Mouse (Mus musculus): ENCODE results near the gene Kansl1. TPM values are rescaled to one million over a fixed set of nuclear protein-coding genes. Genes with fewer than 3 reads are reported as not detected.

Kansl1 gene
- polyA plus RNA-seq, 1 experiment from 2014 or later: 19.3 TPM

DNA sequence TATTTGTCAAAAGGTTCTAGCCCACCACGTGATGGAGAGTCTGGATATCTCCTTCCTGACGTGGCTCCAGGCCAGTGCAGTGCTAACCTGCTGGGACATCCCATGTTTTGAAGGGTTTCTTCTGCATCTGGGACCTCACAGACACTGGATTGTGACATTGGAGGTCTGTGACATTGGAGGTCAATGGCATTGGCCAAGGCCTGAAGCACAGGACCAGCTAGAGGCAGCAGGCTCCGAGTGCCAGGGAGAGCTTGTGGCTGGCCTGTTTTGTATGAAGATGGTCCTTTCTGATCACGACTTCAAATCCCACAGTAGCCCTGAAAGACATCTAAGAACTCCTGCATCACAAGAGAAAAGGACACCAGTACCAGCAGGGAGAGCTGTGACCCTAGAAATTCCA lies 138.5 kb downstream of the Kansl1 start:
- H3K4me3 ChIP-seq: no peak overlapping the region
- H3K4me1 ChIP-seq: peaks cover 20% of the 10 kb centered on the region; the same call in 1 of the 2 replicates
- H3K9me3 ChIP-seq: no peaks in the 10 kb centered on the region
- no peak overlapping the region for H3K27ac ChIP-seq
- H3K27me3 ChIP-seq (ENCODE audit: insufficient read depth, poor library complexity, severe bottlenecking): no peaks in the 10 kb centered on the region
- H3K36me3 ChIP-seq: peaks cover 30% of the 10 kb centered on the region
- no peak for DNase-seq (ENCODE audit: low spot score)
- WGBS: 81% methylated on average over 4 of the region's 4 CpGs

DNA sequence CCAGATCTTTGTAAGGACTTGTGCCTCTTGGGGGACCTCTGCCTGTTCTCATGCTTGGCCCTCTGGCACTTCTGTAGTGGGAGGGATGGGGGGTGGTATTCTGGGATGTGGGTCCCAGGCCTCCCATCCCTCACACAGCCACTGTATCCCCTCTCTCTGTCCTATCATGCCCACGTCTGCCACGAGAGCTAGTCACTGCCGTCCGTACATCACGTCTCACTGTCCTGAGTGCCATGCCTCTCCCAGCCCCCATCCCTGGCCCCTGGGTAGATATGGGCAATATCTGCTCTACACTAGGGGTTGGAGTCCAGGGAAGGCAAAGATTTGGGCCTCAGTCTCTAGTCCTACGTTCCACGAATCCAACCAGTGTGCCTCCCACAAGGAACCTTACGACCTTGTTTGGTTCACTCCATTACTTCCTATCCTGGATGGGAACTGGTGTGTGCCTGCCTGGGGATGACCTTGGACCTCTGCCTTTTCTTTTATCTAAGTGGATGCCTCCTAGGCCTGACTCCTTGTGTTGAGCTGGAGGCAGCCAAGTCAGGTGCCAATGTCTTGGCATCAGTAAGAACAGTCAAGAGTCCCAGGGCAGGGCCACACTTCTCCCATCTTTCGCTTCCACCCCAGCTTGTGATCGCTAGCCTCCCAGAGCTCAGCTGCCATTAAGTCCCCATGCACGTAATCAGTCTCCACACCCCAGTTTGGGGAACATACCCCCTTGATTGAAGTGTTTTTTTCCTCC lies 139.3 kb downstream of the Kansl1 start:
- Histone ChIP-seq H3K9me3 (no peaks in the 10 kb centered on the region), H3K27me3 (ENCODE audit: insufficient read depth, poor library complexity, severe bottlenecking) (no peaks in the 10 kb centered on the region), H3K27ac (no peak overlapping the region), H3K36me3 (peaks cover 22% of the 10 kb centered on the region), H3K4me1 (peaks cover 19% of the 10 kb centered on the region; the same call in 1 of the 2 replicates), H3K4me3 (no peak overlapping the region)
- WGBS: 74% methylated on average over 11 of the region's 11 CpGs
- DNase-seq (ENCODE audit: low spot score): peak; percentile 62

DNA sequence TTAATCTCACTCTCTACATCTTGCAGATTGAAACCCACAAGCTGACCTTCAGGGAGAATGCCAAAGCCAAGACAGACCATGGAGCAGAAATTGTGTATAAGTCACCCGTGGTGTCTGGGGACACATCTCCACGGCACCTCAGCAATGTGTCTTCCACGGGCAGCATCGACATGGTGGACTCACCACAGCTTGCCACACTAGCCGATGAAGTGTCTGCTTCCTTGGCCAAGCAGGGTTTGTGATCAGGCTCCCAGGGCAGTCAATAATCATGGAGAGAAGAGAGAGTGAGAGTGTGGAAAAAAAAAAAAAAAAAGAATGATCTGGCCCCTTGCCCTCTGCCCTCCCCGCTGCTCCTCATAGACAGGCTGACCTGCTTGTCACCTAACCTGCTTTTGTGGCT lies 140.7 kb downstream of the Kansl1 start:
- H3K27me3 ChIP-seq (ENCODE audit: insufficient read depth, poor library complexity, severe bottlenecking): no peaks in the 10 kb centered on the region
- DNase-seq (ENCODE audit: low spot score): peak; percentile 57
- H3K27ac ChIP-seq: no peak overlapping the region
- H3K36me3 ChIP-seq: peaks cover 12% of the 10 kb centered on the region
- no peaks in the 10 kb centered on the region for H3K9me3 ChIP-seq
- 82% methylated on average over 6 of the region's 6 CpGs for WGBS
- peaks cover 13% of the 10 kb centered on the region; the same call in 1 of the 2 replicates for H3K4me1 ChIP-seq
- no peak overlapping the region for H3K4me3 ChIP-seq

DNA sequence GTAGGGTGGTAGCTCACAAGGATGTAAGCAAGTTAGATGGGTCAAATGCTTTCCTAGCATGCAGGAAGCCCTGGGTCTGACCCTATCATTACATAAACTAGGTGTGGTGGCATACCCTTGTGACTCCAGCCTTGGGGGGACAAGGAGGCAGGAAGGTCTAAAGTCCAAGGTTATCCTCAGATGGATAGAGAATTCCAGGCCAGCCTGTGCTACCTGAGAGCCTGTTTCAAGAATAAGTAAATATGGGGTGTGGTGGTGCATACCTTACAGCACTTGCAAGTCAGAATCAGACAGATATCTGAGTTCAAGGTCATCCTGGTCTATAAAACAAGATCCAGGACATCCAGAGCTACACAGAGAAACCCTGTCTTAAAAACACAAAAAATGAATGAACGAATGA lies 141.2 kb downstream of the Kansl1 start:
- 95% methylated on average over 1 of the region's 1 CpGs for WGBS
- Histone ChIP-seq H3K4me1 (peaks cover 13% of the 10 kb centered on the region; the same call in 1 of the 2 replicates), H3K36me3 (peaks cover 7% of the 10 kb centered on the region), H3K9me3 (no peaks in the 10 kb centered on the region), H3K4me3 (no peak overlapping the region), H3K27me3 (ENCODE audit: insufficient read depth, poor library complexity, severe bottlenecking) (no peaks in the 10 kb centered on the region), H3K27ac (no peak overlapping the region)
- DNase-seq (ENCODE audit: low spot score): peak; percentile 72

DNA sequence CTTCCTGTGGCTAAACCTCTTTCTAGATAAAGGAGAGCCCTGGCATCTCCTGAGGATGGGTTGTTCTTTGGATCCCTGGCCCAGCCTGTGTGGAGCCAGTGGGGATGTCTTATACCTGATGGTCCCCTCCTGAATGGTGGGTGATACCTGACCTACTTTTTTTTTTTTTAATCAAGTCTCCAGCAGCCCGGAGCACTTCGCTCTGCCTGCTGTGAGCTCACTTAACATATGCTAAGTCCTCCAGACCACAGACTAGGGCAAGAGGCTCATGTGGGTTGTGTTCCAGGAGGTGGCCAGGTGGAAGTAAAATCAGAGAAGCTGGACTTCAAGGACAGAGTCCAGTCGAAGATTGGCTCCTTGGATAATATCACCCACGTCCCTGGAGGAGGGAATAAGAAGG lies 146.5 kb downstream of the Kansl1 start:
- H3K9me3 ChIP-seq: no peaks in the 10 kb centered on the region
- peaks cover 30% of the 10 kb centered on the region for H3K4me1 ChIP-seq
- 24% methylated on average over 4 of the region's 4 CpGs for WGBS
- no peak for DNase-seq (ENCODE audit: low spot score)
- H3K36me3 ChIP-seq: no peaks in the 10 kb centered on the region
- H3K27ac ChIP-seq: no peak overlapping the region
- no peaks in the 10 kb centered on the region for H3K27me3 ChIP-seq (ENCODE audit: insufficient read depth, poor library complexity, severe bottlenecking)
- no peak overlapping the region for H3K4me3 ChIP-seq

DNA sequence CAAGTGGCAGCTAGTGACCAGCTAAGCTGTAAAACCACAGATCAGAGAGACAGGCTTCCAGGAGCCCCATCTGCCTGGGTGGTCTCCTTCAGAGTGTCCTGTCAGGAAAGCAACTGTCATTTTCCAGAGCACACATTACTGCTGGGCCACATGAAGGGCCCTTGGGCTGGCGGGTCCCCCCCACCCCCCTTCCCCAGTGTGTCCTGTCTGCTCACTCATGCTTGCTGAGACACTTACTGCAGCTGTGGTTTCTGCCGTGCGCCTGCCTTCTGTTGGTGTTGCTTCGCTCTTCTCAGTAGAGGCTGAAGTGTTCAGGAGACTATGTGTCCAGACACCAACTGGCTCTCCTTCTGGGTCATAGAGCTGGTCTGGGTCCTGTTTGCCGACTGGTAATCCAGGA lies 148.2 kb downstream of the Kansl1 start:
- Histone ChIP-seq H3K9me3 (no peaks in the 10 kb centered on the region), H3K27ac (no peak overlapping the region), H3K27me3 (ENCODE audit: insufficient read depth, poor library complexity, severe bottlenecking) (no peaks in the 10 kb centered on the region), H3K4me3 (no peak overlapping the region), H3K4me1 (peaks cover 30% of the 10 kb centered on the region), H3K36me3 (no peaks in the 10 kb centered on the region)
- DNase-seq (ENCODE audit: low spot score): no peak
- WGBS: 50% methylated on average over 5 of the region's 5 CpGs

DNA sequence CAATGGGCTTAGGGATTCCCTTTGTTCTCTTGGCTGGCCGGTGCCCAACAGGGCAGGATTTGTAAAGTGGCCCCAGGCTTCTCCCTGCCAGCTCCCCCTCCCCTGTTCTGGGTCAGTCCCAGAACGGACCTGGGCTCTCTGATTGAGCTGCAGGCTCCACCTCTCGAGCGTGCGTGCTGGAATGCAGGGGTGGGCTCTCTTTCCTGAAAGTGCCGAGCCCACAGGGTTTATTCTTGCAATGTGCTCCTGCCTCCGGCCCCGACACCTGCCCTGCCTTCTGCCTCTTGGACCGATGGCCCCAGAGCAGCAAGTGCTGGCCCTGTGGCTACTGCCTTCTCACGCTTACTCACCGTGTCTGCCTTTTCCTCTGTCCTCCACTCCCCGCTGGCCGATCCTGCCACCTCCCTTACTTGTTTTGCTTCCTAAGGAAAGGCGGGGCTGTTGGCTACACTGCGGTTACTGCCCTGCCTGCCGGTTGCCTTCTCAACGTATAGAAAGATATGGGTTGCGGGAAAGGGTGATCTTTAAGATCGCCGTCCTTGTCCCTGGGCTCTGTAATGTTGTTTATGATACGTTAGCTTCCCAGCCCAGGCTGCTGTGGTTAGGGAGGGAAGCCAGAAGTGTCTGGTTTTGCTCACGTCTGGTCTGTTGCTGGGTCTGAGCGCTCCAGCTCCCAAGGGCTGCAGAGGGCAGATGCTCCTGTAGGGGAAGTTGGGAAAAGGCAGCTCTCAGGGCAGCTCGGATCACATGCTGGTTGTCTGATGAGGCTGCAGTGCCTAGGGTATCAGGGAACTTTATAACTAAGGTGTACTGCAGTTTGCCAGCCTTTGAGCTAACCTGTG lies 149.5 kb downstream of the Kansl1 start:
- Histone ChIP-seq H3K27me3 (ENCODE audit: insufficient read depth, poor library complexity, severe bottlenecking) (no peaks in the 10 kb centered on the region), H3K27ac (peak overlapping the region; percentile 77), H3K4me1 (peaks cover 30% of the 10 kb centered on the region), H3K36me3 (no peaks in the 10 kb centered on the region), H3K9me3 (no peaks in the 10 kb centered on the region), H3K4me3 (peak overlapping the region; percentile 67)
- WGBS: under 1% methylated on average over 24 of the region's 24 CpGs
- no peak for DNase-seq (ENCODE audit: low spot score)

DNA sequence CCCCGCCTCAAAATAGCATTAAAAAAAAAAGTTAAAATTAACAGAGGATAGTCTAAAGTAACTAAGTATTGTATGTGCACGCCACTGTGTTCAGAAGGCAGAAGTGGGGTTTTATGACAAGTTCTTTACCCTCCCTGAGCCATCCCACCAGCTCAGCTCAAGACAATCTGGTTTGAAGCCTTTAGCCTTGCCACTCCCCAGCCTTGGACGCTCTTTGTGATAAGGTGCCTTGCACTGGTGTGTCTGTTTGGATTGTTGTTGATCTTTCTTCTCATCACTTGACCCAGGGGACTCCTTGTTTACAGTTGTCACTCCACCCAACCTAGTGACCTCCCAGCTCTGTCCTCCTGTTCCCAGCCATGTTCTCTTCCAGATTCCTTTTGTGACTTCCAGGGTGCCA lies 151.0 kb downstream of the Kansl1 start:
- H3K36me3 ChIP-seq: no peaks in the 10 kb centered on the region
- WGBS: 60% methylated on average over 3 of the region's 3 CpGs
- H3K4me1 ChIP-seq: peaks cover 30% of the 10 kb centered on the region
- H3K27me3 ChIP-seq (ENCODE audit: insufficient read depth, poor library complexity, severe bottlenecking): no peaks in the 10 kb centered on the region
- H3K4me3 ChIP-seq: no peak overlapping the region
- H3K9me3 ChIP-seq: no peaks in the 10 kb centered on the region
- no peak overlapping the region for H3K27ac ChIP-seq
- no peak for DNase-seq (ENCODE audit: low spot score)

DNA sequence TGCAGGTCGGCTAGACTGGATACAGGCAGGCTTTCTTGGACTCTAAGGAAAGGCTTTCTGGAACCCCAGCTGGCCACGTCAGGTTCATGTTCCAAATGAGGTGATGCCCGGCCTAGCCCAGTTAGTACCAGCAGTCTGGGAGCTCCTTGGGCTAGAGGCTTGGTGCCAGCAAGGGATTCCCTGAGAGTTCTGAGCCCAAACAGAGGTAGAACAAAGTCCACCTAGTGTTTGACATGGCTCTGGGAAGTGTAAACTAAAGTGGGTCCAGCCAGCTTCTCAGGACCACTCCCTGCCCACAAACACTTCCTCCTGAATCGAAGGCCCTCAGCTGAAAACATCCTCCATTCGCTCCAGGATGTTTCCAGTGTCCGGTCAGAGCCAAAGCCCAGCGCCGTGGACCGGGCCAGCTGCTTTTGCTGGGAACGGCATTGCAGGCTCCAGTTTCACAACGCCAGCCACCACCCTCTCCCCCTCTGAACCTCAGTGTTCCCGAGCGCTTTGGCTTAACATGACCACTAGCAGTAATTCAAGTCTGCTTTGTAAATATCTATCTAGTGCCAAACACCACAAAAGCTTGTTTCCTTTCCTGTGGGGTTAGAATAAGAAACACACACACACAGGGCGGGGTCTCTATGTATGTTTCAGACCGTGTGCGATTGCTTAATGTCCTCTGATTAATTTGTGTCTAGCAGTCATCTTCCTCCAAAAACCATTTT lies 151.8 kb downstream of the Kansl1 start:
- Histone ChIP-seq H3K27ac (no peak overlapping the region), H3K4me1 (peaks cover 30% of the 10 kb centered on the region), H3K4me3 (no peak overlapping the region), H3K36me3 (no peaks in the 10 kb centered on the region), H3K9me3 (no peaks in the 10 kb centered on the region), H3K27me3 (ENCODE audit: insufficient read depth, poor library complexity, severe bottlenecking) (no peaks in the 10 kb centered on the region)
- 75% methylated on average over 16 of the region's 16 CpGs for WGBS
- DNase-seq (ENCODE audit: low spot score): no peak

DNA sequence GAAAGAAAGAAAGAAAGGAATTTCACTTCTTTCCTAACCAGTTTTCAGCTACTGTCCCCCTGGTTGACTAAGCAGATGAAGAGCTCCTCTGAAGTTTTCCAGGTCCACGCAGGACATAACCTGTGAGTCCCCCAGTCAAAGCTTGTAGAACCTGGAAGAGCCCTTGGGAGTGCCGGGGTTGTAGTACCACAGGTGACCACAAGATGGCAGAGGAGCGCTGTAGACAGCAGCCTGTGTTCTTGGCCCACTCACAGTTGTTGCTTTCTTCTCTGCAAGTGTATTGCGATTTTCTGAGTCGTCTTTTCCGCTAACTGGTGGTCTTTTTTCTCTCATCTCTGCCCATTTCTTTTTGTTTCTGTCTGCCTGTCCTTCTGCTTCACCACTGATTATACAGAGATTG lies 153.0 kb downstream of the Kansl1 start:
- peak; percentile 91 for DNase-seq (ENCODE audit: low spot score)
- no peak overlapping the region for H3K27ac ChIP-seq
- H3K9me3 ChIP-seq: no peaks in the 10 kb centered on the region
- WGBS: 7% methylated on average over 6 of the region's 6 CpGs
- H3K27me3 ChIP-seq (ENCODE audit: insufficient read depth, poor library complexity, severe bottlenecking): peaks cover 10% of the 10 kb centered on the region
- no peak overlapping the region for H3K4me3 ChIP-seq
- H3K4me1 ChIP-seq: peaks cover 28% of the 10 kb centered on the region
- no peaks in the 10 kb centered on the region for H3K36me3 ChIP-seq

DNA sequence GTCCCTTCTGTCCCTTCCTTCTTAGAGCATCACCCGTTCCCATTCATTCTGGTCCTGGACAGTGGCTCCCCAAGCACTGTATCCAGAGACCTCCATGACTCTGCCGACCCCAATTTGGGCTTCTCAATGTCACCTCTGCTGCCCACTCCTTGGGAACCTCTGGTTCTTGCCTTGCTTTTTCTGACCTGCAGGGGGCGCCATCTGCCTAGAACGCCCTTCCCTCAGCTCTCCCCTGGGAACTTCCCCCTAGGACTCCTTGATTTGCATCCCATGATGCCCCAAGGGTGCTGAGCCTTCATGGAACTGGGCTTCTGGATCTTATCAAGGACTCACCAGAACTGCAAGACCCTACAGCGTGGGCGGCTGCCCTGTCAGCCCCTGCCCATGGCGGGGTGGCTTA lies 157.0 kb downstream of the Kansl1 start:
- peaks cover 37% of the 10 kb centered on the region for H3K27me3 ChIP-seq (ENCODE audit: insufficient read depth, poor library complexity, severe bottlenecking)
- no peak overlapping the region for H3K27ac ChIP-seq
- peaks cover 15% of the 10 kb centered on the region for H3K4me1 ChIP-seq
- 64% methylated on average over 7 of the region's 7 CpGs for WGBS
- H3K9me3 ChIP-seq: no peaks in the 10 kb centered on the region
- no peak for DNase-seq (ENCODE audit: low spot score)
- no peak overlapping the region for H3K4me3 ChIP-seq
- H3K36me3 ChIP-seq: no peaks in the 10 kb centered on the region

DNA sequence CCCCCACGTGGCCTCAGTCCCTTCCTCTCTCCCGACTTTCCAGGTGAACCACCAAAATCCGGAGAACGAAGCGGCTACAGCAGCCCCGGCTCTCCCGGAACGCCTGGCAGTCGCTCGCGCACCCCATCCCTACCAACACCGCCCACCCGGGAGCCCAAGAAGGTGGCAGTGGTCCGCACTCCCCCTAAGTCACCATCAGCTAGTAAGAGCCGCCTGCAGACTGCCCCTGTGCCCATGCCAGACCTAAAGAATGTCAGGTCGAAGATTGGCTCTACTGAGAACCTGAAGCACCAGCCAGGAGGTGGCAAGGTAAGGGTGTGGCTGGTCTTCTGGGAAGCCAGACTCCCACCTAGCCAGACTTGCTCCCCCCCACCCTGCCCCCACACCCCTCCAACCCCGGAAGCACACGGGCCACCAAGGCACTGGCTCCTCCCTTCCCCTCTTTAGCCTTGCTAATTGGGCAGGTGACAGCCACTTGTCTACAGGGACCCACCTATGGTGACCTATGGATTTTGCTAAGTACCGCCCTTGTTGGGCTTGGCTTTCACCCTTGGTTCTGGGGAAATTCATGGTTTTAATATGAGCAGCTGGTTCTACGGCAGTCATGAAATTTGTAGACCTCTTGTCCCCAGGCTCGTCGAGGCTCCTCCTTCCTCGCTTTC lies 158.3 kb downstream of the Kansl1 start:
- DNase-seq (ENCODE audit: low spot score): no peak
- WGBS: 11% methylated on average over 23 of the region's 23 CpGs
- Histone ChIP-seq H3K36me3 (no peaks in the 10 kb centered on the region), H3K27me3 (ENCODE audit: insufficient read depth, poor library complexity, severe bottlenecking) (peaks cover 40% of the 10 kb centered on the region), H3K27ac (peak overlapping the region; percentile 17; the same call in 1 of the 2 replicates), H3K4me1 (peaks cover 15% of the 10 kb centered on the region), H3K9me3 (no peaks in the 10 kb centered on the region), H3K4me3 (peak overlapping the region; percentile 40)

Data from heart, embryonic 10.5 days (tissue).